Mouse (Mus musculus): ENCODE results near the gene Cops7a.

Cops7a gene

DNA sequence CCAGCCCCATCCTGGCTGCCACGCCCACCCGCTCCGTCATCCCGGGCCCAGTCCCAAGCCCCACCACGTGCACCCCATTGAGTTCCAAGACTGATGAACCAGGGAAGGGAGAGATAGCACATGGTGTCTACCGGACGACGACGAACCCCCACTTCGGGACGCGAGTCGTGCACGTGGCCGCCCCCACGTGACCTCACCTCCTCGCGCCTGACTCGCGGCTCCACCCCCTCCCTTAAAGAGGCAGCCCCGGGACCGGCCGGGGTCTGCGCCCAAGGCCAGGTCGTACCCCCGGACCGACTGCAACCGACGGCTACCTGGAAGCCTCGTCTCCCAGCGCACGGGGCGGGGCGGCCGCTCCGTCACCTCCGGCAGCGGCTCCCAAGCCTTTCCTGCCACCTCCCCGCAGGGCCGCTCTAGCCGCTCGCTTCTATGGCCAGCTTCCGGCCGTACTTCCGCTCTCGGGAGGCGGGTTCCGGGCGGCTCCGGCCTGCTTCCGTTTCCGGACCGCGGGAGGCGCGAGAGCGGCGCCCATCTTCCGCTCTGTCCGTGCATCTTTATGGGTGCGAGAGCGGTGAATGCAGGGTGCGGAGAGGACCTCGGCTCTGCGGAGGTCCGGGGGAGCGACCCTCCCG lies at the start of gene Cops7a:
TSS of gene Cops7a (minus strand) at position 451 of the 632 bp plus-strand sequence.
- DNase-seq (ENCODE audit: low read depth, low spot score): peak; percentile 96

DNA sequence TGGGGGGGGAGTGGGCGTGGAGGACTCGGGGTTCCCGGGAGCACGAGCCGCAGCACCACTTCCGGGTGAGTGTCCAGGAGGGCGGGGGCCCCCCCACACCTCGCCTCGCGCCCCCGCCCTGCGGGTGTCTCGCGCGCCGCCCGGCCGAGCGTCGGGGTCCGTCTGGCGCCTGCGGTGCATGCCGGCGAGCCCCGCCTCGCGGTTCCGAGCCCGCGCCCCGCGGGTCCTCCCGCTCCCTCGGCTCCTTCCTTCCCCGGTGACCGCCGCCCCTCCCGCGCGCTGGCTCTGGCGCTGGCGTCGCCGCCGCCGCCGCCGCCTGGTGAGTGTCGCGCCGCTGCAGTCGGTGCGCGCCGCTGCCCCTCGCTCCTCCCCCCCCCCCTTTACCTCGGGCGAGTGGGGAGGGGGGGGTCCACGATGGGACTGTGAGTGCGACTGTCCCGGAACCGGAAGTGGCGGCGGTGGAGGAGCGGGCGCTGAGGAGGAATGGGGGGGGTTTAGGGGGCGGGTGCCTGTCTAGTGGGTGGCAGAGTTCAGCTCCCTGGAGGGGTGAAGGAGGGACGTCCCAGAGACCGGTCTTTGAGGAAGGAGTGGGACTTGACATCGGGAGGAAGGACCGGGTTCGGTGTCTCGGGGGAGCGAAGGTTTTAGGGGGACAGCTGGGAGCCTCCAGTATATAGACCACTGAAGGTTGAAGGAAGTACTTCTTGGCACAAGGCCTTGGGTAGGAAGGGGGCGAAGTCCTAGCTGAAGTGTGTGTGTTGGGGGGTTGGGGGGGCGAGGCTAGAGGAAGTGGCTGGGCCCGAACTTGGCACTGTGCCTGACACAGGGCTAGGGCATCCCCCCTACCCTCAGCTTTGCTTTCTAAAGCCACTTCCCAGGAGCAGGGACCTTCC lies 44.1 kb upstream of the Cops7a start:
- DNase-seq (ENCODE audit: low read depth, low spot score): peak; percentile 91

- no peak for DNase-seq (ENCODE audit: low read depth, low spot score)
Measured at GRCm38 (mm10) chr6:125009129-125009180, 43.6 kb upstream of the Cops7a start, which contains the start of gene Zfp384. Gene Zfp384 (plus strand): TSS chr6:125009145.

- DNase-seq (ENCODE audit: low read depth, low spot score): peak; percentile 98
Measured at GRCm38 (mm10) chr6:125008586-125009128, 43.3 kb upstream of the Cops7a start.

DNA sequence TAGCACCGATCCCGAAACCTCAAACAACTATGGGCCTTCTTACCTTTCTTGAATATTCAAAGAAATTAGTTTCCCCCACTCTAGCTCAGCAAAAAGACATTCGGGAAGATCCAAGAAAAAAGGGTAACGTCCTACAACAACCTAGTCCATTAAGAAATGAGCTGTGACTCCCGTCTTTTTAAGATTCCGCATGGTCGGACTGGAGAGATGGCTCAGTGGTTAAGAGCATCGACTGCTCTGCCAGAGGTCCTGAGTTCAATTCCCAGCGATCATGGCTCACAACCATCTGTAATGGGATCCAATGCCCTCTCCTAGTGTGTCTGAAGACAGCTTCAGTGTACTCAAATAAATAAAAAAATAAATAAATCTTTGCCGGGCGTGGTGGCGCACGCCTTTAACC lies 42.7 kb upstream of the Cops7a start:
- no peak for DNase-seq (ENCODE audit: low read depth, low spot score)

GRCm38 (mm10) chr6:125005086-125005485 lies 39.7 kb upstream of the Cops7a start:
- DNase-seq (ENCODE audit: low read depth, low spot score): no peak

DNA sequence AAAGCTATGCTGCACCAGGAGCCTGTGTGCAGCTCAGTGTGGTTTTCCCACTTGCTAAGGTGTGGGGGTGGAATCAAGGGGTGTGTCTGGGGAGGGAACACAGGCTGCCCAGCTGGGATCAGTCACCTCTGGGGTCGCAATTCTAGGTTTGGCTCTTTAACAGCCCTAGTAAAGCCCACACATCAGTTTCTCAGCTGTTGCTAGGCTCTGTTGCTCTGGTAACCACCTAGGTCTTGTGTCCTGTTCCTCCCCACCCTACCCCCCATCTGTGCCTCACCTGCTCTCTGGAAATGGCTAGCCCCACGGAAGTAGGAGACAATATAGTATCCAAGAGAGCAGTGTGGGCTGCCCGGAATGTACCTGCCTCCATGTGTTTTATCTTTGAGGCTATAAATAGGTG lies 38.4 kb upstream of the Cops7a start:
- DNase-seq (ENCODE audit: low read depth, low spot score): no peak

DNA sequence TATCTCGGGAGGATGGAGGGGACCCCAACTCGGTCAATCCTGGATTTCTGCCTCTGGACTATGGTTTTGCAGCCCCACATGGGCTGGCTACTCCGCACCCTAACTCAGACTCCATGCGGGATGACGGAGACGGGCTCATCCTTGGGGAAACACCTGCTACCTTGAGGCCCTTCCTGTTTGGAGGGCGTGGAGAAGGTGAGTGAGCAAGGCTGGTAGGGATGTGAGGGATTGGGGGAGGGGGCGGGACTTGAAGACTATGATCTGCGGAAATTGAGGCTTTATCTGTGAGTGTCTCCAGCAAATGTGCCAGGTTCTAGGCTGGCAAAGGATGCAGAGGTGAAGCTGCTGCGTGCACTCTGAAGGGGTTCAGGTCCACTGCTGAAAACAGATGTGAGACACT lies 34.2 kb upstream of the Cops7a start:
- no peak for DNase-seq (ENCODE audit: low read depth, low spot score)

- DNase-seq (ENCODE audit: low read depth, low spot score): no peak
Measured at GRCm38 (mm10) chr6:124999091-124999490, 33.8 kb upstream of the Cops7a start.

- no peak for DNase-seq (ENCODE audit: low read depth, low spot score)
Measured at GRCm38 (mm10) chr6:124998066-124998465, 32.7 kb upstream of the Cops7a start.

- peak; percentile 71 for DNase-seq (ENCODE audit: low read depth, low spot score)
Measured at GRCm38 (mm10) chr6:124996551-124997501, 31.5 kb upstream of the Cops7a start, which contains the start of gene Pianp. Gene Pianp (plus strand): TSS chr6:124996694.

DNA sequence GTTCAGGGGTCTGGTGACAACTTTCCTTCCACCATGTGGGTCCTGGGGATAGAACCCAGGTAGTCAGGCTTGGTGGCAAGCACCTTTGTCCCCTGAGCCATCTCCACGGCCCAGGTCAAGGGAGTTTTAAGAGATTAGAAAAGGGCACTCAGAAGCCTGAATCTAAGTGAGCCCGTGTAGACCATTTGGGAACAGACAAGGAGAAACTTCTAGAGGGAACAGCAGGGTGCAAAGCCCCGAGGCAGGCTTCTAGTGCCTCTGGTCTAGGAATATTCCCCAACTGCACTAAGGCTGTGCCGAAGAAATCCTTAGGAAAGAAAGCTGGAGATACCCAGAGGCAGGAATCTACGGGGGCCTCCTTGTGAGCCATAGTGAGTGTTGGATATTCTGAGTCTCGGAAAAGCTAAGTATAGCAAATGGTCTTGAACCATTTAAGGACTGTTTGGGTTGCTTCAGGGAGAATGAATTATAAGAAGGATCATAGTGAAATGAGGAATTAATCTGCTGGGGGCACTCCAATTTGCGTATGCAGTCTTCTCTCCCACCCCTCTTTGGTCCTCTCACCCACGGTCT lies 30.6 kb upstream of the Cops7a start:
- no peak for DNase-seq (ENCODE audit: low read depth, low spot score)

GRCm38 (mm10) chr6:124995246-124995645 lies 29.9 kb upstream of the Cops7a start:
- DNase-seq (ENCODE audit: low read depth, low spot score): no peak

- DNase-seq (ENCODE audit: low read depth, low spot score): no peak
Measured at GRCm38 (mm10) chr6:124993876-124994275, 28.5 kb upstream of the Cops7a start.

DNA sequence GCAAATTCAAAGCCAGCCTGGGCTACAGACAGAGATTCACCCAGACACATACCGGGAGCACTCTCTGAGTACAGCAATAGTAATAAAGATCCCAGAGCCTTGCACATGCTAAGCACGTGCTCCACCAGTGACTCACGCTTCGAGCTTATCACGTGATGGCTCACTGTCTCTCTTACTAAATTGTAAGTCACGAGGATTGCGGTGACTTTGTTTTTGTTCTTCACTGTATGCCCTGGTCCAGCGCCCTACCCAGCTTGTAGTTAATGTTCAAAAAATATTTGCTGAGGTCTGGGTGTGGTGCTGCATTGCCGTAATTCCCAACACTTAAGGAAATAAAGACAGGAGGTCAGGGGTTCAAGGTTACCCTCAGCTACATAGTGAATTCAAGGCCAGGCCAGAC lies 28.0 kb upstream of the Cops7a start:
- DNase-seq (ENCODE audit: low read depth, low spot score): no peak

DNA sequence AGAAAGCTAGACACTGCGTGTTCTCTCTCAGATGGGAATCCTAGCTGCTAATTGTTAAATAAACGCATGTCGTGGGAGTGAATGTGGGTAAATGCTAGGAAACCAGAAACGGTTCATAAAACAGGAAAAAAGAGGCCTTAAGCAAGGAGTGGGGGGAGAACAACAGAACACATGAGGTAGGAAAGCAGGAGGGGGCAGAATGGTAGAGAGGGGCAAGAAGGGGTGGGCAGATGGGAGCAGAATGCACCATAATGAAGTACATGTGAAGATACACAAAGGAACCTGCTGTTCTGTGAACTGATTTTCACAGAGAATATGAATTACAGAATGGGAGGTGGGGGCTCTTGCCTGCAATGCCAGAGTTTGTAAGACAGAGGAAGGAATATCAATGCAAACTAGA lies 26.9 kb upstream of the Cops7a start:
- DNase-seq (ENCODE audit: low read depth, low spot score): no peak

- peak; percentile 73 for DNase-seq (ENCODE audit: low read depth, low spot score)
Measured at GRCm38 (mm10) chr6:124967766-124968165, 2.4 kb upstream of the Cops7a start.

DNA sequence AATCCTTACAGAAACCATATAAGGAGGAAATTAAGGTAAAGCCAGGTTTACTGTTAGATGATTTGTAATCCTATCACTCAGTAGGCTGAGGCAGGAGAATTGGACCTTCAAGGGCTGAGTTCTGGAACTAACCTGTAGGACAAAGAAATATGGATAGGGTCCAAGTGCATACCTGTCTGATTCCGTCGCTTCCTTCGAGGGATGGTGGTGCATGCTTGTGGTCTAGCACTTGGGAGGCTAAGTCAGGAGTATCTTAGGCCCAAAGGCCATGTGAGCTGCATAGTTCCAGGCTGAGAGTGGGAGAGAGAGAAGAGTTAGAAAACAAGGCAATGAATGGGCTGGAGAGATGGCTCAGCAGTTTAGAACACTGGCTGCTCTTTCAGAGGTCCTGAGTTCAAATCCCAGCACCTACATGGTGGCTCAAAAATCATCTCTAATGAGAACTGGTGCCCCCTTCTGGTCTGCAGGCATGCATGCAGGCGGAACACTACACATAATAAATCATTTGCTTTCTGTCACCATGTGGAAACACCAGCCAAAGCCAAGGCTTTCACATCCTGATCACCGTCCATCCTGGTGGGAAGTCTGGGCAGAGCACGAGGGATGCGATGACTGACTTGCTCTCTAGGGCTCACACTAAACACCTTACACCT lies 1.3 kb upstream of the Cops7a start:
- DNase-seq (ENCODE audit: low read depth, low spot score): peak; percentile 50

DNA sequence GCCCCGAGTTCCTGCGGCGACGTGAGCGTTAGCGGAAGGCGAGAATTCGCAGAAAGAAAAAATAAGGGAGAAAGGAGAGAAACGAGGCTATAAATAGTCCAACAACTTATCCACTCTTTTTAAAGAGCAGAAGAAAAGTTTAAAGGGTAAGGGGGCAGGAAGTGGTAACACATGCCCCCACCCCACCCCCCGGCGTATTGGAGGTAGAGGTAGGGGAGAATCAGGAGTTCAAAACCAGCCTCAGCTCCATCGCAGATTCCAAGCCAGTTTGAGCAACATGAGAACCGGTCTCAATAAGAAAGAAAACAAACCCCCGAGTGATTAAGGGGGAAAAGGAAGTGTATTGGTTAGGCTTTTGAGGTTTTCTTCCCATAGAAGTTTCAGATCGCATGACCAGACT lies 409 bp upstream of the Cops7a start:
- DNase-seq (ENCODE audit: low read depth, low spot score): no peak

DNA sequence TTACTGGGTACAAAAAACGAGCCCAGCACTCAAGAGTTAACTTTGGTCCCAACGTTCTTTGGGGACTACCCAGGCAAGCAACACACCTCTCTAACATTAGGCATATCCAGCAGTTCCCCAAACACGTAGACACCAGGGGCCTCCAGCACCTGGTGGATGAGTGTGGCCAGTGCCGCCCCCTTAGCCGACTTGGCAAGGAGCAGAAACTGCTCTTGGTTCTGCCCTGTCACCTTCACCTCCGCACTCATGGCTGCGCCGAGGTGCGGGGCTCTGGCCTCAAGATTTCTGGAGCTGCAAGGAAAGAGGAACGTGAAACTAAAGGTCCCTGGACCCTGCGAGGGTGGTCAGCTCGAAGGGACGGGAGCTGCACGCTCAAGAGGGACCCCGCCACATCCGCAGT lies 700 bp downstream of the Cops7a start:
- DNase-seq (ENCODE audit: low read depth, low spot score): no peak

GRCm38 (mm10) chr6:124961021-124961420 lies 4.3 kb downstream of the Cops7a start:
- DNase-seq (ENCODE audit: low read depth, low spot score): no peak

Data from CD4-positive helper T cell, adult 2 months (primary cell).